Mouse (Mus musculus) adrenal gland, postnatal 36 days (tissue): ENCODE measurements at regions not wholly inside any gene's neighbourhood (a gene's known extent, or its start where the extent isn't known, plus 50 kb on each side); places are given as distances from the start of the nearest gene placed in this dataset.
"Not testable (repeated sequence)": the region's sequence is repeated elsewhere in the genome, so short reads cannot be mapped to it uniquely, and the experiment has no call there.

Experiments
- DNase-seq, 2 experiments: peaks; one replicate each; pipeline ENCODE4 v3.0.0; 2021; ENCODE audit warnings: mixed read lengths in 1 of 2

GRCm38 (mm10) chr8:12451857-12452256, 56.8 kb downstream of the Sox1 start:
- no peak for DNase-seq

- DNase-seq = not testable (repeated sequence)
Measured at GRCm38 (mm10) chr8:12455376-12455775, 60.3 kb downstream of the Sox1 start.

GRCm38 (mm10) chr8:12456326-12456725, 61.2 kb downstream of the Sox1 start:
- DNase-seq = no peak

GRCm38 (mm10) chr8:12457015-12457414, 61.9 kb downstream of the Sox1 start:
- DNase-seq = no peak

- no peak for DNase-seq
Measured at GRCm38 (mm10) chr8:12466845-12467244, 71.8 kb downstream of the Sox1 start.

GRCm38 (mm10) chr8:12467386-12468326, 72.6 kb downstream of the Sox1 start:
- peak in 1 of 2 experiments; percentile 7 for DNase-seq

GRCm38 (mm10) chr8:12477449-12478401, 82.6 kb downstream of the Sox1 start:
- DNase-seq = peak; percentile 29 to 36

- DNase-seq = no peak
Measured at GRCm38 (mm10) chr8:12481918-12482317, 86.8 kb downstream of the Sox1 start.

- no peak for DNase-seq
Measured at GRCm38 (mm10) chr8:12483551-12483950, 88.5 kb downstream of the Sox1 start.

GRCm38 (mm10) chr8:12485326-12485725, 87.5 kb upstream of the Spaca7 start:
- DNase-seq = no peak

GRCm38 (mm10) chr8:12486331-12487061, 86.3 kb upstream of the Spaca7 start:
- DNase-seq = peak in 1 of 2 experiments; percentile 16

GRCm38 (mm10) chr8:12487201-12487600, 85.6 kb upstream of the Spaca7 start:
- no peak for DNase-seq

GRCm38 (mm10) chr8:12489194-12489593, 83.6 kb upstream of the Spaca7 start:
- DNase-seq = no peak

GRCm38 (mm10) chr8:12491472-12491871, 81.4 kb upstream of the Spaca7 start:
- DNase-seq = no peak

- DNase-seq = no peak
Measured at GRCm38 (mm10) chr8:12492461-12492860, 80.4 kb upstream of the Spaca7 start.

- no peak for DNase-seq
Measured at GRCm38 (mm10) chr8:12494559-12494958, 78.3 kb upstream of the Spaca7 start.

- DNase-seq = no peak
Measured at GRCm38 (mm10) chr8:12497420-12497819, 75.4 kb upstream of the Spaca7 start.

GRCm38 (mm10) chr8:12499658-12500057, 73.2 kb upstream of the Spaca7 start:
- DNase-seq = no peak

GRCm38 (mm10) chr8:12500291-12500690, 72.5 kb upstream of the Spaca7 start:
- DNase-seq = no peak

GRCm38 (mm10) chr8:12501824-12502223, 71.0 kb upstream of the Spaca7 start:
- no peak for DNase-seq

- no peak for DNase-seq
Measured at GRCm38 (mm10) chr8:12502321-12502775, 70.5 kb upstream of the Spaca7 start.

- DNase-seq = no peak
Measured at GRCm38 (mm10) chr8:12502856-12503255, 70.0 kb upstream of the Spaca7 start.
